Mouse (Mus musculus) lung, postnatal 14 days (tissue): ENCODE data around the gene Hmcn1.

Experiments
- DNase-seq: peaks from one replicate; pipeline ENCODE4 v3.0.0; 2021

Gene Hmcn1

DNA sequence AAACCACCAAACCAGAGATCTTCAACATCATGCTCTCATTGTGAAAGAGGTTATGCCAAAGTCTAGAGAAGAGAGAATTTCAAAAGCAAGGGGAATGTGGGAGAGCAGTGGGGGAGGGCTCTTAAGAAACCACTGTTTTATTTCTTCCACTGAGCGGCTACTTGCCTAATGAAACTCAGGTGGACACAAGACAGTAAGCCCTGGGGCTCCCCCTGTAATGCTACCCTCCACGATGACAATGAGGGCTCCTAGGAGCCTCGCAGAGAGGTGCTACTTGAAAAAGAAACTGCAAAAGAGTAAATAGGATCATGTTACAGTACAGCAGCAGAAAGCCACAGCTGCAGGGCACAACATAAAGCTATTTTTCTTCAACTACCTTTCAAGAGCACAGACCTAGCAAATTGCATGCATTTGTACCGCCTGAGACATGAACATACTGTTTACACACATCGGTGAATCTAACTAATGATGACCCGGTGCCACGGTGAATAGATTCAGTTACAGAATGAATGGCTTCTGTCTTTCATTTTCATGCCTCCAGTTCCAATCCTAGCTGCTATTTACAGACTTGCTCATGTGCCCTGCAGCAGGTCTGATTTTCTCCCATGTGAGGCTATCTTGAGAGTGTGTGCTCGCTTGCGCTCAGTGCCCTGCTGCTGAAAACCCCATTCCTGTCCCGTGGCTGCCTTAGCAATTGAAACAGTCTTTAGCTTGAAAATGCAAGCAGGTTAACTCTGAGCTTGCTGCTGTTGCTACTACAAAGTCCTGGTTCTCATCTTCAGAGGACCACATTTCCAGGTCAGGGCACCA lies 1.3 kb downstream of the Hmcn1 start:
- DNase-seq: no peak

GRCm38 (mm10) chr1:150984888-150985287 lies 8.3 kb downstream of the Hmcn1 start:
- no peak for DNase-seq

DNA sequence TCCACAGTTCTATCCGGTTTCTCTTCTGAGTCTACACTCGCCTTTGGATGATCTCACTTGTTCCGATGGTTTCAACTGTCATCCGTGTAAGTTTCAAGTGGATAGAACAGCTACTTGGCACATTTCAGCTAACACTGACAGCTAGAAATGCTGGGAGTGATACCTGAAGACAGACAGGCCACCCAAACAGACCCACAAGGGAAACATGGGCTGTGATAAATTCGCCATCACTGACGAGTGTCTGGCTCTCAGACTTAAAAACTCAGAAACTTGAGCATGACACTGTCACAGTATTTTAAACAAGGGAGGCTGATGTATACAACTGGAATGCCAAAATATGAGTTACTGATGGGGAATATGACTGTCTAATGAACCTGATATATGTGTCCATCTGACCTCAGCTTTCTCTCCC lies 9.1 kb downstream of the Hmcn1 start:
- no peak for DNase-seq

- no peak for DNase-seq
Measured at GRCm38 (mm10) chr1:150978651-150979050, 14.6 kb downstream of the Hmcn1 start.

DNA sequence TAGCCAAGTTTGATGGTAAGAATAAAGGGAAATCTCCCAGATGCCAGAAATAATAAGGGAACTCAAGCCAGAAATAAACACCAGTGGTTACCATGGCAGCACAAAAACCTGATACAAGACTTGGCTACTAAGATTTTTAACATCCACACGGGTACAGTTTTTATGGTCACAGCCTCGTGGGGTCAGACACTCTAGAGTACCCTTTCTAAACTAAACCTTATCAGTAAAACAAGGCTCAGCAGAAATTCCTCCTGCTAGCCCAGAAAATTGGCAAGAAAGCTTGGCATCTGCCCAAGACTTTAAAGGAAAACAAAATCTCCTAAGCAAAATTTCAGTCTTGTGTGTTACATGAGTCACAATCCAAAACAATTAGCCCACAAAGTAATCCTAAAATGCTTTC lies 17.0 kb downstream of the Hmcn1 start:
- DNase-seq: peak; percentile 37

GRCm38 (mm10) chr1:150959486-150960074 lies 33.7 kb downstream of the Hmcn1 start:
- no peak for DNase-seq

DNA sequence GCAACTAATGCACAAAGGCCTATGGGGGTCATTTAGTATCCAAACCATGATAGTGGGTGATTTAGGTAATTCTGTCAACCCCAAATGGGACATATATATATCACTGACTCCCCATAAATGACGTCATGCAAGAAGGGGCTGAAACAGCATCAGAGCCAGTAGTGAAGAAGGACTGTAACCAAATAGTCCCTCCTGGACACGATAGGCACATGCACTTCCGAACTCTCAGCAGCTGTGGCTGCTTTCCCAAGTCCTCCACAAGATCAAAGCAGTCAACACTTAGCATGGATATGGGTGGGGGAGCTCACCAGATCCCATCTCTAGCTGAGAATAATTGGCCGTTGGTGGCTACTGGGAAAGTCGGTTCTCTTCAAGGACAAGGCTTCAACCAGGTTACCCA lies 42.2 kb downstream of the Hmcn1 start:
- no peak for DNase-seq

- no peak for DNase-seq
Measured at GRCm38 (mm10) chr1:150950046-150950445, 43.2 kb downstream of the Hmcn1 start.

- DNase-seq: no peak
Measured at GRCm38 (mm10) chr1:150948911-150949310, 44.3 kb downstream of the Hmcn1 start.

GRCm38 (mm10) chr1:150943601-150944000 lies 49.6 kb downstream of the Hmcn1 start:
- no peak for DNase-seq

GRCm38 (mm10) chr1:150942143-150942542 lies 51.1 kb downstream of the Hmcn1 start:
- DNase-seq: no peak

GRCm38 (mm10) chr1:150936821-150937220 lies 56.4 kb downstream of the Hmcn1 start:
- no peak for DNase-seq

GRCm38 (mm10) chr1:150933616-150934015 lies 59.6 kb downstream of the Hmcn1 start:
- DNase-seq: peak; percentile 55

- DNase-seq: no peak
Measured at GRCm38 (mm10) chr1:150920860-150921259, 72.4 kb downstream of the Hmcn1 start.

GRCm38 (mm10) chr1:150920276-150920675 lies 73.0 kb downstream of the Hmcn1 start:
- peak; percentile 87 for DNase-seq

- DNase-seq: no peak
Measured at GRCm38 (mm10) chr1:150914936-150915335, 78.3 kb downstream of the Hmcn1 start.

DNA sequence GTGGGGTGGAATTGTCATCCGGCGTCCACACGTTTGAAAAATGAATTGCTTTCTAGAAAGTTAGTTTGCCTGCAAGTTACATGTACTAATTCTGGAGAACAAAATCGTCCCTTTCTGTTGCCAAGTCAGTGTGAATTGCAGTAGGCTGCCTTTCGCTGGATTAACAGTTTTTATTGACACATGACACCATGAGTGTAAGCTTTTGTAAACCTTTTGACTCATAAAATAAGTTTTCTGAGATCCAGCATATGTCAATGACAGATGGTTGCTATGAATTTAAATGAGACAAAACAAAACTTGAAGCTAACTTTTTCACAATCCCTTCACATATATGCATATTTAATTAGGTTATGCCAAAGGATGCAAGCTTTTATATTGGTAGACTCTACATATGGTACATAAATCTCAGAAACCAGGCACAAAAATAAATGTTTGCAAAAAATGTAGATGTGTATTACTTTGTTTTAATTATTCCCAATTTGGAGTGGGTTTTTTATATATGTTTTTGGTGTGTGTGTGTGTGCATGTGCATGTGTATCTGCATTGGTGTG lies 79.6 kb downstream of the Hmcn1 start:
- DNase-seq: no peak

GRCm38 (mm10) chr1:150909642-150910041 lies 83.6 kb downstream of the Hmcn1 start:
- DNase-seq: no peak

DNA sequence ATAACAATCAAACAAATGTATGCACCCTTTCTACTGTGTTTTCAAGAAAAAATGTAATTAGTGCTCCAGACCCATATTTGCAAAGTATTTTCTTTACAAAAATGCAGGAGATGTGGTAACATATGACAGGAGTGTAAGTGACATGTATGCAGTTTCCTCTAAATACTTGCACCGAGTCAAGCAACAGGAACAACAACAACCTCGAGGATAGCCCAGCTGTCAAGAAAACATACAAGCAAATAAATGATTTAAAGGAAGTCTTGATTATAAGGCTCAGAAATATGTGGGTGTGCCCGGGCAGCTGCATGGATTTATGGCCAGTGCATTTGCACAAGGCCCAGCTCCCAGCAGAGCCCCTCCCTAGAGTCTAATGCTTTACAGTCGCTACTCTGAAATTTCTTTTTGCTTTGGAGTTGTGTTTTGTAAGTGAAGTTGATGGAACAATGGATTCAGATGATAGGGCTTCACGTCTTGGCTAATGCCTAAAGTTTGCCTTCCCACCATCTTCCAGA lies 99.5 kb downstream of the Hmcn1 start:
- no peak for DNase-seq

GRCm38 (mm10) chr1:150890017-150890416 lies 103.2 kb downstream of the Hmcn1 start:
- DNase-seq: no peak

DNA sequence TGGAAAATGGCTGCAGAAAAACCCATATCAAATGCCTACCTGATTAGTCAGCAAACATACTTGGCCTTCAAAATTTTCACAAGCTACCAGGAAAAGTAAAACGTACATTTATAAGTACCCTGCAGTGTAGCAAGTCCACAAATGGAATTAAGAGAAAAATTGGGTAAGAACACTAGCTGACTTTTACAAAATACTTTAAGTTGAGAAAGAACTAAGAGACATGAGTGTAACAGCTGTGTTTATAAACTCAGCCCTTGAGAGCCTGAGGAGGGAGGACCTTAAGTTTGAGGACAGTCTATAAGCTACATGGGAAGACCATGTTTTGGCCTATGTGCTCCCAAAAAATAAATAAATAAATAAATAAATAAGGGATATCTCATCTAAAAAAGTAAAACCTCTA lies 107.0 kb downstream of the Hmcn1 start:
- no peak for DNase-seq

DNA sequence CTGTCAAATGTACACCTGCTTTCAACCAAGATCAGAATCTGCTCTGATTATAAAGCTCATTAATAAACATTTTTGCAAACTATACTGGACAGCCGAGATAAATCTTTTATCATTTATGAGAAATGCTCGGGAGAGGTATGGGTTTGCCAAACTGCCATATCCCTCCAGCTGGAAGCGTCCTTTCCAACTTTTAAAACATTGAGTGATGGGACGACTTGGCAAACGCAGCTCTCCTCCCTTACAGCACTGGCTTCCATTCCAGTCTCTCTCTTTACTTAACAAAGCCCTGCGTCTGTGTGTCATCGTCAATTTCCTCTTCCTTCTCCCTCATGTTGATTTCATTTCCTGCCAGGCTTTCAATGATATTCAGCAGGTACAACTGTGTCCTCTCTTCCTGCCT lies 114.8 kb downstream of the Hmcn1 start:
- peak; percentile 48 for DNase-seq

DNA sequence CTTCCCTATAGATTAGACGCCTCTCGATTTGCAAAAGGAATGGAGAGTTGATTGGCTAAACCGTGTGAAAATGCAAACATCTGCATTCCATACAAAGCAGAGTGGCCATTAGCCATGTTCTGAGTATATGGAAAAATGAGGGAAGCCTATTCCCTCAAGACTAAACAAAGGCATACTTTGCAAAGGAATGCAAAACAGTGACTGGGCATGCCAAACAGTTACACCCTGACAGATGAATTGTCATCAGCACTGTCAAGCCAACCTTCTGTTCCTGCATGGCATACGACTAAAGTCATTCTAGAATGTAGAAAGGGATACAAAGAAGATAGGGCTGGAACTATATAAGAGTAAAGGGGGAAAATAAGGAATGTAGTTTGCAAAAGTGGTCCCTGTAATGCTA lies 115.3 kb downstream of the Hmcn1 start:
- DNase-seq: no peak

- DNase-seq: no peak
Measured at GRCm38 (mm10) chr1:150874025-150874424, 119.2 kb downstream of the Hmcn1 start.
